Mouse (Mus musculus): Measurements from ENCODE around the gene Sec24b.

The Sec24b gene

DNA sequence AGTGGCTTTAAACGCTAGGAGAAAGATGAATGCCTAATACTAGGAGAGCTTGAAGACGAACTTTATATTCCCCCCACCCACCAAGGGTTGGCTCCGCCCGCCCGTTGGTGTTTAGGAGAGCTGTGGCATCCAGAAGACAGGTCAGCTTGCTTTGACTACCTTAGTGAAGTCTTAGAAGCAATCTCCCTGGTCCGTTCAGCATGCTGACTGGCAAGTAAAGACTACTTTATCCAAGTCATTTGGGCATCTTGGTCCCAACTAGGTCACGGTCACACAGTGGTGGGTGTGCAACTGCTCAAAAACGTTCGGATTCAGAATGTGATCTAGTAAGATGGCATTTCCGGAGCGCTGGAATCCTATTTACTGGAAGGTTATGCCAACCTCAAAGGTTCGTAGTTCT is at the start of gene Sec24b:
Gene Sec24b, minus strand, starts transcription at position 273 of the 400 bp plus-strand sequence.
- peak; percentile 5 to 15 for DNase-seq (ENCODE audit: low read depth in 2 of 2, low spot score in 2 of 2)

DNA sequence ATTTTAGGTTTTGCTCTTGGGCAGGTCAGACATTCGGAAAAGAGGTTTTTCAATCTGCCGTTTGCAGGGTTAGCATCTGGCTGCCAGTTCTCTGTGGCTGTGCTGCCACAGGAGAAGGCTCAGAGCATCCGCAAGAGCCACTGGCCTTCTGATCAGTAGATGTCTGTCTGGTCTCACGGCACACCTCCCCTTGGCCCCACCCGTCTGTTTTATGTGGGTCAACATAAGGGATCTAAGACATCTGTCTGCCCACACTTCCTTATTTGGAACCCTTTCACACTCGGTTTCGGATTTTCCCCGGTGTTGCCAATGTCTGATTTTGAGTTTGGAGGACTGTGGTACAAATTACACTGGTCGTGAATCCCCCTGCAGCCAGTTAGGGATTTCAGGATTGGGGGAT is 43.1 kb upstream of the Sec24b start:
- no peak for DNase-seq (ENCODE audit: low read depth in 2 of 2, low spot score in 2 of 2)

DNA sequence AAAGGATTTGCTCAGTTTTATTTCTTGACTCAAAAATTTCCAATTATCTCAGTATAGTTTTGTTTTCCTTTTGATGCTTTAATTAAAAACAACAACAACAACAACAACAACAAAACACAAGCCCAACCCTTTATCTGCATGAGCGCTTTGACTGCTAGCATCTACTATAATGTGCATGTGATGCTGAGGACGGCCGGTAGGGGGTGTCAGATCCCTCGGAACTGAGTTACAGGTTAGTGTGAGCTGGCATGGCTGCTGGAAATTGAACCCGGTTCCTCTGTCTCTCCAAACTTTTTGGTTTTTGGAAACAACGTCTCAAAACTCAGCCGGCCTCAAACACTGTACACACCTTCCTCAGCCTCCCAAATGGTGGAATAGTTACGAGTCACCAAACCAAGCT is 42.1 kb upstream of the Sec24b start:
- no peak for DNase-seq (ENCODE audit: low read depth in 2 of 2, low spot score in 2 of 2)

DNA sequence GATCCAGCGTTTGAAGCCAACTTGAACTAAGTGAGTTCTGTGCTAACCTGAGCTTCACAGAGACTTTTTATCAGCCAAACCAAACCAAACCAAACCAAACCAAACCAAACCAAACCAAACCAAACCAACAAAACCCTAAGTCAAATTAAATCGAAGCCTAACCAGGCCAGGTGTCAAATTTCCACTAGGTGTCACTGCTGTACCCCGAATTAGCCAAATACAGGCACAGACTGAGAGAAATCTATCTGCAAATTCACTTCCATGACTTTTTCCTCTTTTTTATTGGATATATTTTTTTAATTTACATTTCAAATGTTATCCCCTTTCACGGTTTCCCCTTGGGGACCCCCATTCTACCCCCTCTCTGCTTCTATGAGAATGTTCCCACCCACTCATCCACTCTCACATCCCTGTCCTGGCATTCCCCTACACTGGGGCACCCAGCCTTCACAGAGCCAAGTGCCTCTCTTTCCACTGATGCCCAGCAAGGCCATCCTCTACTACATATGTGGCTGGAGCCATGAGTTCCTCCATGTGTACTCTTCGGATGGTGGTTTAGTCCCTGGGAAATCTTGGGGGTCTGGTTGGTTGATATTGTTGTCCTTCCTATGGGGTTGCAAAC is 33.9 kb upstream of the Sec24b start:
- no peak for DNase-seq (ENCODE audit: low read depth in 2 of 2, low spot score in 2 of 2)

DNA sequence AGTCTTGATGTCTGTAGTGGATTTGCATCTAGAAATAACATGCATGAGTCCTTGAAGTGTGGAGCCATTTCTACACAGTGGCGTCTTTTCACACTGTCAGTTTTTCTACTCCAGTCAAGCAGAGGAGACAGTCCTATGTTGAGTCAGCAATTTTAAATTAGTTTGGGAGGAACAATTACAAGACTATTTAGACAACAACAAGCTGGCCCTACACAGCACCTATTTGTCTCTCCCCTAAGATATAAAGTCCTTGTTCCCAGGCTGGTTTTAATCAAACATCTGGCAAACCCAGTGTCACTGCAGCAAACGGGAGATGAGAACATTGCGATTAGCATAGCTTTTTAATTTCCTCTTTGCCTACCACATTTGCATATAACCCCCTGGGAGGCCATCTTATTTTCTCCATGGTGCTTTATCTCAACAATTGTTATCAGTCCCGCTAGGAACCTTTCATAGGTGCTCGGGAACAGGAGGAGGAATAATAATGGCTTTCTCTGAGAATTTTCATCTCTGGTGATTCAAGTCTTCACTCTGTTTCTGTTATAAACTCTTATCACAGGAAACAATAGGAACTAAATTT is 32.9 kb upstream of the Sec24b start:
- no peak for DNase-seq (ENCODE audit: low read depth in 2 of 2, low spot score in 2 of 2)

DNA sequence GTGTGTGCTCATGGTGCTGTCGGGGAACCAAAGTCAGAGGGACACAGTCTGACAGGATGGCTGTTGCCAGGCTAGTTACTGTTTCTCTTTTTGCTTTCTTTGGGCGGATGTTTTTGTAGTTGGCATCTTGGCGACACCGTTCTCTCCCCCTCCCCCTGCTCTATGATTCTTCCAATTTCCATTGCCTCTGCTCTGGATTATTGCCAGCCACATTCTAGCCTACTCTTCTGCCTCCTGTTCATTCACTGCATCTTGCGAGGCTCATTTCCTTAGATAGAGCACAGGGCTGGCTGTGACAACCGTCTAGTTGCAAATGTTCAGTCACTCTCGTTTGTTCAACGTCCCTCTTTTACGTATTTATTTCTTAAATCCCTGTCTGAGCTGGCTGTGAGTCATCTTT is 29.1 kb upstream of the Sec24b start:
- no peak for DNase-seq (ENCODE audit: low read depth in 2 of 2, low spot score in 2 of 2)

DNA sequence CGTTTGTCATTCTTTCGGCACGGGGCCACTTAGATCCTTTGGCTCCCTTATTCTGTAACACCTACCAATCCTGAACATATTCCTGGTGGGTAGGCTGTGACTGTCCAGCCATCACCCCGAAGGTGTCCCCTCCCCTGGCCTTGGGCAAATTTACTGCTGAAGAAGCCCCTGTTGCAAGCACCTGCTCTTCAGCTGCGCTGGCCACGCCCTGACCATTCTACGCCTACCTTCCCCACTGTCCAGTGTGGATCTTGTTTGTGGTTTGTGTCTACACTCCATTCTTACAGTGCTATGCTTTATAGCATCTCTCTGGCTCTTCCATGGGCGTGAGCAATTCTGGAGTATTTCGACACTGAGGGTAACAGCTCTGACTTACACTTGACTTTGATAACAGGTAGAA is 27.3 kb upstream of the Sec24b start:
- DNase-seq (ENCODE audit: low read depth in 2 of 2, low spot score in 2 of 2): no peak

DNA sequence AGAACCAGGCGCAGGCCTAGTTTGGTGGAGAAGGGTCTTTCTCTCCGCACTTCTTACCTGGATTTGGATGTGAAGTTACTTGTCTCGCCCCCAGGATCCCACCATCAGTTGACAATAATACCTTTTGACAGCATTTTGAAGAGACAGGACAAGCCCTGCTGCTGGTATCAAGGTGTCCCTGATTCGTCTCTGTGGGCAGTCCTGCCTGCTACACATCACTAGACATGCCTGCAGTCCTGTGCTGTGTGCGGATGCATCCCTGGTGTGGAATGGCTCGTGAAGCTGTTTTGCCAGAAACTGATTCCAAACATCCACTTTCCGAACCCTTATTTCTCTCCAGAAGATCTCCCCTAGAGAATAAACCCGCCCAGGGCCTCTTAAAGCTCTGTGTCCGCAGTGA is 26.1 kb upstream of the Sec24b start:
- no peak for DNase-seq (ENCODE audit: low read depth in 2 of 2, low spot score in 2 of 2)

DNA sequence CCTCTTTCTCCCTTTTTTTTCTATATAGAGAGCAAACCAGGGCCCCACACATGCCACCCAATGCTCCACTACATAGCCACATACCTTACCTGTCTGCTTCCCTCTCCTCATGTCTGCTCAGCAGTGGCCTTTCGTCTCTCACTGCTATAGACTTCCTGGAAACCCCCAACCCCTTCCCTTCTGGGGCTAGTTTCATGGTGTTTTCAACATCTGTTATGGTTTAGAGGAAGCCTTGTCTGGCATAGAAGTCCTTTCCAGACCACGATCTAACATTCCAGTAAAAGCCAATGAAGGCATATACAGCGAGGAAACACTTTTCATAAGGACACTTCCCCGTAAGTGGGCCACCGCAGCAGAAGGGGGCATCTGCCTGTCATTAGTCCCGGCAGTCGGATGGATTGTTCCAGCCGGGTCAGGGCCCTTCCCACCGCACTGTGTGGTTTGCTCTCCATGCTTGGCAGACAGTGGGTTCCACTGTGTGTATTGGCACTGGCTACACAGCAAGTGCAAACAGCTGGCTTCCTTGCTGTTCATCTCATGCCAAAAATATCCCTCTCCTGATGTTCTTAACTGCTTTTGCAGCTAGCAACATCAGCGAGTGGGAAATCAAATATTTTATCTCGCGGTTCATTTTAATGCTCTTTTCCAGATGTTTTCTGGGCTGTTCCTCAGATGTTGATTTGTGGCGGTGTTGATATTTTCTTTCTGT is 25.2 kb upstream of the Sec24b start:
- no peak for DNase-seq (ENCODE audit: low read depth in 2 of 2, low spot score in 2 of 2)

DNA sequence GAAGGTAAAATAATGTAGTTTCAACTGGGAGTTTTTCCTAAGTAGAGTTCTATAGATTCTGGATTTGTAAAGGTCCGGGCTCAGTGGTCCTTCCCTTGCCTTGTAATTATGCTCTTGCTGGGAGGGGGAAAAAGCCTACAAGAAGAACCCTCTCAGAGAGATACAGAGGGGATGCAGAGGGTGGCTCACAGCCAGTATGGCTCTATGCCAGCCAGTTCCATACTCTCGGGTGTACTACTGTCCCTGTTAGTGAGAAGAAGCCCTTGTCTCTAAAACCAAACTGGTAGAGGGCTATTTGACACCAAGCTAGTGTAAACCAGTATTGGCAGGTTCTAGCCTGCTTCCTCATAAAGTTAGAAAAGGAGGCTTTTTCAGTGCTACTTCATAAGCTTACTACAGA is 22.0 kb upstream of the Sec24b start:
- DNase-seq (ENCODE audit: low read depth in 2 of 2, low spot score in 2 of 2): no peak

DNA sequence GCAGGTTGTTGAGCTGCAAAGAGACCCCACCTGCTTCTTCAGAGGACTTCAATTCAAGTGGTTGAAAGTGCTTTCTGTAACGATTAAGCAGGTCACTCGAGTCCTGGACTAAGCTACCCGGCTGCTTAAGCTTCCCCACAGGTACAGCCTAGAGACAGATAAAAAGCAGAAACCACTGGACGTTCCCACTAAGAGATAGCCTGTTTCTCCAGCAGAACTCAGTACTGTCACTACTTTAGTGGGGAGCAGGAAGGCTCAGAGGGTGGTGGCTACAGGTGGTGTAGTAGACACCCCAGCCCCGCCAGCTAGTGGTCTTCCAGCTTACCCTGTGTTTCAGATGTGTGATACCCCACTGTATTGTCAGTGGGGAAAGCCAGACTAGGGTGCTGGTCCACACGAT is 19.3 kb upstream of the Sec24b start:
- no peak for DNase-seq (ENCODE audit: low read depth in 2 of 2, low spot score in 2 of 2)

DNA sequence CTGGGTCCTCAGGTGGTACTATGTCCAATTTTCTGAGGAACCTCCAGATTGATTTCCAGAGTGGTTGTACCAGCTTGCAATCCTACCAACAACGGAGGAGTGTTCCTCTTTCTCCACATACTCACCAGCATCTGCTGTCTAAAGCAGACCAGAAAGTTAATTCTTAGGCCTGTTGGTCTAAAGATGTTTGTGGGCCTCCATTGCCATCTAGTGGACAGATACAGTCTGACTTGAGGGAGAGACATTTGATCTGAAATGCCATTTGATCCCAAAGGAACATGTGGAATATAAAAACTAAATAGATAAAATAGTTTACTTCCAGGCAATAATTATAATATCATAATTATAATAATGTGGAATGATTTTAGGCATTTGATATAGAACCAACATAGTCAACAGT is 18.4 kb upstream of the Sec24b start:
- peak; percentile 34 to 58 for DNase-seq (ENCODE audit: low read depth in 2 of 2, low spot score in 2 of 2)

DNA sequence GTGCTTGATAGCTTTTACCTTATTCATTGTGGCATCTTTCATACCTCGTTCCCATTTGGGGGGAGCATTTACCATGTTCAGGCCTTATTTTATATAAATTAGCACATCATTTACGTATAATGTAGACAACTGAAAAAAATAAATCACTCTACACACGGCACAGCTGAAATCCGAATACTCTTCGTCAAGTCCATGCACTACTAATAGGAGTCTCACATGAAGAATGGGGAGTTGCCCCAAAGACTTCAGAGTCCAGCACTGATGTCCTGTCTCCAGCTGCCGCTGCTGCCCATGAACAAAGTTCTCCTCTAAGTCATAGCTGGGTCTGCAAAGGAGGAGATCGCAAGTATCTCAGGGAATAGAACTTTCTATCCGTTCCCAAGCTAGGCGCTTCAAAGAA is 15.9 kb upstream of the Sec24b start:
- no peak for DNase-seq (ENCODE audit: low read depth in 2 of 2, low spot score in 2 of 2)

DNA sequence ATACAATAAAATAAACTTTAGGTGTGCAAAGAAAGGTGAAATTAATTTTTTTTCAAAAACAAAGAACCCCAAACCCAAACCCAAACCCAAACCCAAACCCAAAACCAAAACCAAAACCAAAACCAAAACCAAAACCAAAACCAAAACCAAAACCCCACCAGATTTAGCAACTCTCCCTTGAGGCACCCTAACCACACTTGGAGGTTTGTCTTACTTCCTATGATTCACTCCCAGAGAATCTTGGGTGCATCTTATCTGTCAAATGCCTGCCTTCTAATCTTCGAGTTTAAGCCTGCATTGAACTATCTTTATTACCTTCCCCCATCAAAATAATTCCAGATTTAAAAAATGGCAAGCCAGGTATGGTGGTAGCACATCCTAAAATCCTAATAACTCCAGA is 14.4 kb upstream of the Sec24b start:
- DNase-seq (ENCODE audit: low read depth in 2 of 2, low spot score in 2 of 2): no peak

DNA sequence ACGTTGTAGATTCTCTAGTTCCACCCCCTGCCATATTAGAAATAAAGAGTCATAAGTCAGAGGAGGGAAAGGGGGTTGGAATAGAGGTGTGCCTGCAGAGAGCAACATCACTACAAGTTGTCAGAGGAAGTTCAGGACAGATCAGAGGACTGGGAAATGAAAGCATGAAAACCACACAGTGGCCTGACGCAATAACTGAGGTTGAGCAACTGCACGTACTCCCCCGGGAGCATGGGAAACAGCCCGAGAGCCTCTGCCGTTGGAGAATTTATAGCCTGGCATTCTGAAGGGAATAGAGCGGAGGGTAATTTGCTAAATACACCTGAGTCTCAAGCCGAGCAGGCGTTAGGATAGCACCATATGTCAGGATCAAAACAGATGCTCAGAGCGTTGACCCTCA is 11.7 kb upstream of the Sec24b start:
- DNase-seq (ENCODE audit: low read depth in 2 of 2, low spot score in 2 of 2): no peak

DNA sequence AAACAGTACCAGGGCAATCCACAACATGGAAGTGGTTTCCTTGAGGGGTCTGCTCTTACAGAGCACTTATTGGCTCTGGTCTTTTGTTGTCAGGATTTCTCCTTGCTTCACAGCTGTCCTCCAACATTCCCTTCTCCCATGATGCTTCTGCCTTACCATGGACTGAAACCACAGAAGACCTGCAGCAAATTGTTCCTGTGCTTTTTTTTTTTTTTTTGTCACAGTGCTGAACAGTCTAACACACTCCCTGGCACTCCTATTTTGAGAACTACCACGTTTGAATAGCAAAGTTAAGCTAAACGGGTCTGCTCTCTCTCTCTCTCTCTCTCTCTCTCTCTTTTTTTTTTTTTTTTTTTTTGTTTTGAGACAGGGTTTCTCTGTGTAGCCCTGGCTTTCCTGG is 10.6 kb upstream of the Sec24b start:
- no peak for DNase-seq (ENCODE audit: low read depth in 2 of 2, low spot score in 2 of 2)

DNA sequence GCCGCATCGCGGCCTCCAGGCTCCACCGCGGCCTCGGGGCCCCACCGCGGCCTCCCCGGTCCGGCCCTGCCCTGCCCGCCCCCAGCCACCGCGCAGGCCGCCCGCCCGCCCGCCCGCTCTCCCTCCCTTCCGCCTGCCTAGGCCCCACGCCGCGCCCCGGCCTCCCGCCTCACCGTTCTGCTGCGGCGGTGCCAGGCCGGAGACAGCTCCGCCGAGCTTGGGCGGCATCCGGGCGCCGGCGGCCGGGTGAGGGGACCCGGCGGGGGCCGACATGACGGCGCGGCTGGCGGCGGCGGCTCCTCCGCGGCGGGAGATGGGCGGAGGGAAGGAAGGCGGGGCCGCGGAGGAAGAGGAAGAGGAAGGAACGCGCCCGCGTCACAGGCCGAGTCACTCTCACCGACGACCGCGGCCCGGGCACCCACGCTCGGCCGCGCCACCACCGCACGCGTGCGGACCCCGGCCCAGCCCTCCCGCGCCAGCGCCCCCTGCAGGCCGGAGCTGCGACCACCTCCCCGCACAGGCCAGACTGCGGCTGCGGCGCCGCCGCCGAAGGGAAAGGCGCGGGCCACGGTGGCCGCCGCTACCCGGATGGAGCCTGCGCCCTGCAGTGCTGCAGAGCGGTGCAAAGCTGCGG is 840 bp downstream of the Sec24b start:
- peak; percentile 52 to 63 for DNase-seq (ENCODE audit: low read depth in 2 of 2, low spot score in 2 of 2)

DNA sequence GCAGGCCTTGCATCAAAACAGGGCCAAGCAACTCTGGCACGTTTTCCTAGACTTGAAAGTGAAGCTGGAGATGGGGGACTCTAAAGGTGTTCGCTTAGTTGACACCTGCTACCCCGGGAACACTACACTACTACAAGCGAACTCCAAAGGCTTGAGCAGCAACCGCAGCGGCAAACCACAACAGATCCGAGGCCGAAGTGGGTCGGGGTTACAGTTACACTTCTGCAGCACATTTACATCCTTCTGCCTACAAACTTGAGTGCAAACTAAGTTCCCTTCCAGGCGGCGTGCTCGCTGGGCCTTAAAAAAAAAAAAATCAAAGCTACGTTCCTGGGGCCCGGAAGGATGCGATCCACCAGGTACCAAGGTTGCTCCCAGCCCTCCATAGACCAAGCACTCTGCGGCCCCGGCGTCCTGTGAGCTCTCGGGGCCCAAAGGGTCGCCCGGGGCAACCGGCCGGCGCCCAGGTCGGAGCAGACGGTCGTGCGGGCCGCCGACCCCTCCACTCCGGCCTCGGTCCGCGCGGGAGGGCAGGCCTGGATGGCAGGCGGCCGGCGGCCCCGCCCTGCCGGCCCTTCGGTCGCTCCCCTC is 1.5 kb downstream of the Sec24b start:
- peak; percentile 14 to 41 for DNase-seq (ENCODE audit: low read depth in 2 of 2, low spot score in 2 of 2)

DNA sequence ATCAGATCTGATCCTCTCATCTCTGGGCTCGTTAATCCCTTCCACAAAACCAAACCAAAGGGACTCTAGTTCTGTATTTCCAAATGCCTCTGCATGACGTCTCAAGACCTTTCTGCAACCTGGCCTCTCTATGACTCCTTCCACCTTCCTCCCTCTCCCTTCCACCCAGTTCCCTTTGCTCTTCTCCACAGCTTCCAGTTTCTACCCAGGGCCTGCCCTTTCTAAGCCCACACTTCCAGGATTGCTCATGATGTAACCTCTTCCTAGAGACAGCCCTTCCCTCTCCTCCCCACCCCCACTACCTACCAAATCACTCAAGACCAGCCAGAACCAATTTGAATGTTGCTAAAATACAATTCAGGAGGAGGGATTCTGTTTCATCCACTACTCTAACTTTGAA is 2.9 kb downstream of the Sec24b start:
- no peak for DNase-seq (ENCODE audit: low read depth in 2 of 2, low spot score in 2 of 2)

DNA sequence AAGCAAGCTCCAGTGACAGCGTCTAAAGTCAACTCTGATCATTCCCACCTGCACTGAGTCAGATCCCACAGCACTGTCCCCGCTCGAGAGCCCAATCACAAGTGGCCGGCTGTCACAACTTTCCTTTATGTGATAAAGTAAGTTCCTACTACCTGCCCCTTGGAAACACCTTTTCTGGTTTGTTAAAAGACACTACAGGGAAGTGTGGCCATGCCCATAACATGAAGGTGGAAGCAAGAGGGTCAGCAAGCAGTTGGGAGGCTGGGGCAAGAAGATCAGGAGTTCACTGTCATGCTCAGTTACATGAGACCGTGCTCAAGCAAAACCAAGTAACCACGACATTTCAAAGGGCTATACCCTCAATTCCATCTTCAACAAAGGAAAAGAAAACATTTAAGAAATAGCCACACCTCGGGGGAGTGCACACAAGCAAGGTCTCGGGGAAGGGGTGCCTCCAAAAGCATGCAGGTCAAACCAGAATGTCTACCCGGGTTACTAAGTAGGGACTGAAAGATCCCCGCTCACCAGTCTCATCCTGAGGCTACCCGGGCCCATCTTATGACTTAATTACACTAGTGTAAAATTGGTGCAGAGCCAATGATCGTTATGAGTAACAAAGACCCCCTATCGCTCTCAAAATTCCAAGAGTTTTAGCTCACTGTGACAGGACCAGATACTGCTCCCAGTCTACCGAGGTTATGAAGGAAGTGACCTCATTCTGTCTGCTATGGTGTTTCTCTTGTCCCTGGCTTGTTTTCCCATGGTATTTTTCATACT is 3.6 kb downstream of the Sec24b start:
- no peak for DNase-seq (ENCODE audit: low read depth in 2 of 2, low spot score in 2 of 2)
